Mouse (Mus musculus): ENCODE measurements around the gene Ifit3b. TPM values are rescaled to one million over a fixed set of nuclear protein-coding genes. Genes with fewer than 3 reads are reported as not detected.
"Not testable (repeated sequence)": the region's sequence is repeated elsewhere in the genome, so short reads cannot be mapped to it uniquely, and the experiment has no call there.

Ifit3b gene
- polyA plus RNA-seq (2015; fragmentation: Nextera tagmentation; extraction: Ambion mirVana): 0.18 and 0.32 TPM in 2 replicates

- ATAC-seq (ENCODE audit: borderline replicate concordance, extremely low read depth, low FRiP score, low TSS enrichment): peak; percentile 35; the same call in 1 of the 2 replicates
- H3K4me3 ChIP-seq, H3K27me3 ChIP-seq, H3K9ac ChIP-seq, H3K9me3 ChIP-seq, H3K4me2 ChIP-seq, H3K27ac ChIP-seq, H3K4me1 ChIP-seq, H3K36me3 ChIP-seq: not testable (repeated sequence)
- WGBS: 36% methylated on average over 4 of the region's 4 CpGs
These were observed at the start of gene Ifit3b for GRCm38 (mm10) chr19:34607237-34608051. Gene Ifit3b, plus strand, starts transcription at chr19:34607970.

GRCm38 (mm10) chr19:34562556-34562955 is 45.2 kb upstream of the Ifit3b start:
- H3K36me3 ChIP-seq: no peaks in the 10 kb centered on the region
- H3K27me3 ChIP-seq: no peaks in the 10 kb centered on the region
- H3K9ac ChIP-seq: no peak overlapping the region
- H3K4me2 ChIP-seq: no peak overlapping the region
- ATAC-seq (ENCODE audit: borderline replicate concordance, extremely low read depth, low FRiP score, low TSS enrichment): no peak
- H3K4me1 ChIP-seq: no peaks in the 10 kb centered on the region
- H3K27ac ChIP-seq: no peak overlapping the region
- no peaks in the 10 kb centered on the region for H3K9me3 ChIP-seq
- no peak overlapping the region for H3K4me3 ChIP-seq

GRCm38 (mm10) chr19:34566178-34566784 is 41.5 kb upstream of the Ifit3b start:
- no peaks in the 10 kb centered on the region for H3K27me3 ChIP-seq
- H3K9ac ChIP-seq: no peak overlapping the region
- peaks cover 5% of the 10 kb centered on the region; the same call in 1 of the 2 replicates for H3K4me1 ChIP-seq
- ATAC-seq (ENCODE audit: borderline replicate concordance, extremely low read depth, low FRiP score, low TSS enrichment): no peak
- no peaks in the 10 kb centered on the region for H3K36me3 ChIP-seq
- WGBS: 100% methylated on average over 1 of the region's 1 CpGs
- H3K4me3 ChIP-seq: no peak overlapping the region
- H3K9me3 ChIP-seq: no peaks in the 10 kb centered on the region
- no peak overlapping the region for H3K4me2 ChIP-seq
- H3K27ac ChIP-seq: no peak overlapping the region

- ATAC-seq (ENCODE audit: borderline replicate concordance, extremely low read depth, low FRiP score, low TSS enrichment): no peak
- 51% methylated on average over 7 of the region's 7 CpGs for WGBS
These were observed 38.5 kb upstream of the Ifit3b start for GRCm38 (mm10) chr19:34568988-34569895.

GRCm38 (mm10) chr19:34569896-34570476 is 37.8 kb upstream of the Ifit3b start:
- Histone ChIP-seq H3K36me3 (peaks cover 3% of the 10 kb centered on the region; the same call in 1 of the 2 replicates), H3K4me3 (no peak overlapping the region), H3K9me3 (no peaks in the 10 kb centered on the region), H3K9ac (no peak overlapping the region), H3K4me2 (no peak overlapping the region), H3K27me3 (no peaks in the 10 kb centered on the region), H3K27ac (no peak overlapping the region), H3K4me1 (peaks cover 5% of the 10 kb centered on the region; the same call in 1 of the 2 replicates)
- WGBS: 71% methylated on average over 4 of the region's 4 CpGs
- no peak for ATAC-seq (ENCODE audit: borderline replicate concordance, extremely low read depth, low FRiP score, low TSS enrichment)

More at GRCm38 (mm10) chr19:34568988-34569895, 38.5 kb upstream of the Ifit3b start:
- no peak overlapping the region for H3K4me2 ChIP-seq
- no peak overlapping the region for H3K9ac ChIP-seq
- peaks cover 5% of the 10 kb centered on the region; the same call in 1 of the 2 replicates for H3K4me1 ChIP-seq
- peaks cover 3% of the 10 kb centered on the region; the same call in 1 of the 2 replicates for H3K36me3 ChIP-seq
- H3K4me3 ChIP-seq: no peak overlapping the region
- H3K9me3 ChIP-seq: no peaks in the 10 kb centered on the region
- no peak overlapping the region for H3K27ac ChIP-seq
- no peaks in the 10 kb centered on the region for H3K27me3 ChIP-seq

- H3K4me2 ChIP-seq: no peak overlapping the region
- 89% methylated on average over 1 of the region's 1 CpGs for WGBS
- H3K27me3 ChIP-seq: no peaks in the 10 kb centered on the region
- H3K4me1 ChIP-seq: peaks cover 5% of the 10 kb centered on the region; the same call in 1 of the 2 replicates
- no peak for ATAC-seq (ENCODE audit: borderline replicate concordance, extremely low read depth, low FRiP score, low TSS enrichment)
- no peak overlapping the region for H3K4me3 ChIP-seq
- H3K27ac ChIP-seq: no peak overlapping the region
- H3K9ac ChIP-seq: no peak overlapping the region
- H3K9me3 ChIP-seq: no peaks in the 10 kb centered on the region
- peaks cover 3% of the 10 kb centered on the region; the same call in 1 of the 2 replicates for H3K36me3 ChIP-seq
These were observed 36.7 kb upstream of the Ifit3b start for GRCm38 (mm10) chr19:34571080-34571479.

GRCm38 (mm10) chr19:34573650-34574049 is 34.1 kb upstream of the Ifit3b start:
- Histone ChIP-seq H3K4me1 (peaks cover 5% of the 10 kb centered on the region; the same call in 1 of the 2 replicates), H3K27ac (no peak overlapping the region), H3K36me3 (peaks cover 3% of the 10 kb centered on the region; the same call in 1 of the 2 replicates), H3K9me3 (no peaks in the 10 kb centered on the region), H3K9ac (no peak overlapping the region), H3K4me3 (no peak overlapping the region), H3K27me3 (no peaks in the 10 kb centered on the region), H3K4me2 (no peak overlapping the region)
- no peak for ATAC-seq (ENCODE audit: borderline replicate concordance, extremely low read depth, low FRiP score, low TSS enrichment)
- WGBS: 92% methylated on average over 5 of the region's 5 CpGs

- Histone ChIP-seq H3K4me2 (no peak overlapping the region), H3K27me3 (no peaks in the 10 kb centered on the region), H3K4me1 (no peaks in the 10 kb centered on the region), H3K9me3 (no peaks in the 10 kb centered on the region), H3K9ac (no peak overlapping the region), H3K36me3 (peaks cover 3% of the 10 kb centered on the region; the same call in 1 of the 2 replicates), H3K27ac (0 out of 2 replicates have a peak overlapping the region, but pooled peaks have one; percentile 41), H3K4me3 (no peak overlapping the region)
- WGBS: 46% methylated on average over 1 of the region's 1 CpGs
- ATAC-seq (ENCODE audit: borderline replicate concordance, extremely low read depth, low FRiP score, low TSS enrichment): no peak
These were observed 30.6 kb upstream of the Ifit3b start for GRCm38 (mm10) chr19:34577121-34577520.

- ATAC-seq (ENCODE audit: borderline replicate concordance, extremely low read depth, low FRiP score, low TSS enrichment); H3K4me1 ChIP-seq: not testable (repeated sequence)
- WGBS: 75% methylated on average over 2 of the region's 2 CpGs
These were observed 25.1 kb upstream of the Ifit3b start for GRCm38 (mm10) chr19:34582696-34583095.

GRCm38 (mm10) chr19:34583126-34583766 is 24.5 kb upstream of the Ifit3b start, which contains the start of gene Ifit3:
Gene Ifit3, plus strand, starts transcription at chr19:34583531.
- H3K27ac ChIP-seq; ATAC-seq (ENCODE audit: borderline replicate concordance, extremely low read depth, low FRiP score, low TSS enrichment); H3K27me3 ChIP-seq; H3K4me3 ChIP-seq; H3K9me3 ChIP-seq; H3K4me2 ChIP-seq; H3K36me3 ChIP-seq; H3K9ac ChIP-seq; H3K4me1 ChIP-seq: not testable (repeated sequence)
- 37% methylated on average over 2 of the region's 2 CpGs for WGBS

More at GRCm38 (mm10) chr19:34582696-34583095, 25.1 kb upstream of the Ifit3b start:
- not testable (repeated sequence) for H3K27me3 ChIP-seq, H3K36me3 ChIP-seq, H3K4me3 ChIP-seq, H3K9me3 ChIP-seq, H3K9ac ChIP-seq, H3K4me2 ChIP-seq, H3K27ac ChIP-seq
